Mouse (Mus musculus) small intestine, adult 2 months (tissue): ENCODE measurements around the gene Nptn. TPM values are rescaled to one million over a fixed set of nuclear protein-coding genes. Genes with fewer than 3 reads are reported as not detected.

ENCODE experiments used
- H3K27ac ChIP-seq: fragments of 200-500 bp; 2 replicates; pipeline ENCODE4 v1.5.1; 2012; ENCODE audit warnings: low read depth, low read length, control low read depth, inconsistent platforms; ENCODE audit not compliant: insufficient read depth
- H3K27me3 ChIP-seq: fragments of 200-500 bp; 2 replicates; pipeline ENCODE4 v1.6.1; 2012; ENCODE audit warnings: mild to moderate bottlenecking, moderate library complexity, low read length, inconsistent platforms; ENCODE audit not compliant: control insufficient read depth, insufficient read depth
- H3K36me3 ChIP-seq: fragments of 200-500 bp; 2 replicates; pipeline ENCODE4 v1.6.1; 2012; ENCODE audit warnings: mild to moderate bottlenecking, low read length, control low read depth, inconsistent platforms; ENCODE audit not compliant: control insufficient read depth, insufficient read depth
- H3K4me1 ChIP-seq: fragments of 200-500 bp; 2 replicates; pipeline ENCODE4 v1.6.1; 2012; ENCODE audit warnings: low read length, inconsistent platforms, mixed read lengths; ENCODE audit not compliant: control insufficient read depth, insufficient read depth, insufficient read length
- H3K4me3 ChIP-seq: fragments of 200-500 bp; 2 replicates; pipeline ENCODE4 v1.5.1; 2012; ENCODE audit warnings: low read depth, mild to moderate bottlenecking, control low read depth, inconsistent platforms, low read length, moderate library complexity
- CTCF ChIP-seq: fragments of 200-500 bp; IDR thresholded peaks from 2 replicates; pipeline ENCODE4 v1.5.1; 2012; ENCODE audit warnings: low read depth, mild to moderate bottlenecking, control low read depth, inconsistent platforms, low read length, moderate library complexity, mixed read lengths; ENCODE audit not compliant: insufficient replicate concordance, insufficient read length; ENCODE audit errors: extremely low read depth
- POLR2A ChIP-seq: fragments of 200-500 bp; IDR thresholded peaks from 2 replicates; pipeline ENCODE4 v1.6.1; 2012; ENCODE audit warnings: low read depth, mild to moderate bottlenecking, control low read depth, inconsistent platforms, low read length, moderate library complexity
- WGBS: fragments of 180-500 bp; shearing (Covaris S2); methylation state at CpG from one replicate; pipeline ENCODE4 v1.1.7; 2018; 5-methylcytosine and 5-hydroxymethylcytosine counted together
- polyA plus RNA-seq: library from polyadenylated mRNA; depleted of rRNA; stranded (reverse); fragments of >200 nt; gene quantifications from 2 replicates; pipeline ENCODE4 v1.2.3, GENCODE M21; 2012

Nptn gene
- polyA plus RNA-seq, 1 experiment: 317 TPM

GRCm38 (mm10) chr9:58667244-58667643 is 85.2 kb downstream of the Nptn start:
- no peaks in the 10 kb centered on the region for H3K4me1 ChIP-seq
- H3K36me3 ChIP-seq: peaks cover 9% of the 10 kb centered on the region
- no peak overlapping the region for H3K27ac ChIP-seq
- H3K27me3 ChIP-seq: no peaks in the 10 kb centered on the region
- no peak overlapping the region for H3K4me3 ChIP-seq
- WGBS: 85% methylated on average over 9 of the region's 9 CpGs
- no peak for TF ChIP-seq CTCF
- TF ChIP-seq POLR2A: no peak

- TF ChIP-seq POLR2A: no peak
- Histone ChIP-seq H3K36me3 (peaks cover 8% of the 10 kb centered on the region), H3K4me3 (no peak overlapping the region), H3K4me1 (no peaks in the 10 kb centered on the region), H3K27ac (no peak overlapping the region), H3K27me3 (no peaks in the 10 kb centered on the region)
- WGBS: 87% methylated on average over 3 of the region's 3 CpGs
Observed at GRCm38 (mm10) chr9:58668171-58668570, 86.1 kb downstream of the Nptn start.

GRCm38 (mm10) chr9:58669071-58669470 is 87.0 kb downstream of the Nptn start:
- H3K27me3 ChIP-seq: no peaks in the 10 kb centered on the region
- no peaks in the 10 kb centered on the region for H3K4me1 ChIP-seq
- peaks cover 8% of the 10 kb centered on the region for H3K36me3 ChIP-seq
- H3K27ac ChIP-seq: no peak overlapping the region
- no peak for TF ChIP-seq CTCF
- TF ChIP-seq POLR2A: no peak
- WGBS: 63% methylated on average over 3 of the region's 3 CpGs
- no peak overlapping the region for H3K4me3 ChIP-seq

- peaks cover 5% of the 10 kb centered on the region for H3K36me3 ChIP-seq
- no peak for TF ChIP-seq POLR2A
- no peak for TF ChIP-seq CTCF
- no peaks in the 10 kb centered on the region for H3K4me1 ChIP-seq
- H3K27me3 ChIP-seq: no peaks in the 10 kb centered on the region
- H3K4me3 ChIP-seq: no peak overlapping the region
- 84% methylated on average over 6 of the region's 6 CpGs for WGBS
- no peak overlapping the region for H3K27ac ChIP-seq
Observed at GRCm38 (mm10) chr9:58669819-58670218, 87.8 kb downstream of the Nptn start.

DNA sequence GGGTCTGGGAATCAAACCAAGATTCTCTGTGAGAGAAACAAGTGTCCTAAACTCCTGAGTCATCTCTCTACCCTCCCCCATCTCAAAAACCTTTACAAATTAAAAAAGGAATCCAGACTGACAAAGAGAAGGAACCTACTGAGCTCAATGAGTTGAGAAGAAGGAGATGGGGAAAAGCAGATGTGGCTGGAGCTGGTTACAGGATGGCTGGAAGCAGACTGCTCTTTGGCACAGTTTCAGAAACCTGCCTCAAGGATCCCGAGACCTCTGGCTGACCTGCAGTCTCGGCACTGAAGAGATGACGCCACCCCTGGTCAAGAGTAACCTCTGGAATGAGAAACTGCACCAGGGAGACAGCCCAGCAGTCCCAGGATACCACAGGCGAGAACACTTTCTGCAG is 90.4 kb downstream of the Nptn start:
- WGBS: 41% methylated on average over 4 of the region's 4 CpGs
- no peak overlapping the region for H3K4me3 ChIP-seq
- TF ChIP-seq CTCF (no peak), POLR2A (no peak)
- H3K27ac ChIP-seq: no peak overlapping the region
- H3K36me3 ChIP-seq: no peaks in the 10 kb centered on the region
- H3K4me1 ChIP-seq: no peaks in the 10 kb centered on the region
- H3K27me3 ChIP-seq: no peaks in the 10 kb centered on the region

- no peaks in the 10 kb centered on the region for H3K36me3 ChIP-seq
- TF ChIP-seq CTCF (no peak), POLR2A (no peak)
- 79% methylated on average over 11 of the region's 11 CpGs for WGBS
- no peaks in the 10 kb centered on the region for H3K4me1 ChIP-seq
- H3K27ac ChIP-seq: no peak overlapping the region
- H3K27me3 ChIP-seq: no peaks in the 10 kb centered on the region
- H3K4me3 ChIP-seq: no peak overlapping the region
Observed at GRCm38 (mm10) chr9:58674736-58675135, 92.7 kb downstream of the Nptn start.

DNA sequence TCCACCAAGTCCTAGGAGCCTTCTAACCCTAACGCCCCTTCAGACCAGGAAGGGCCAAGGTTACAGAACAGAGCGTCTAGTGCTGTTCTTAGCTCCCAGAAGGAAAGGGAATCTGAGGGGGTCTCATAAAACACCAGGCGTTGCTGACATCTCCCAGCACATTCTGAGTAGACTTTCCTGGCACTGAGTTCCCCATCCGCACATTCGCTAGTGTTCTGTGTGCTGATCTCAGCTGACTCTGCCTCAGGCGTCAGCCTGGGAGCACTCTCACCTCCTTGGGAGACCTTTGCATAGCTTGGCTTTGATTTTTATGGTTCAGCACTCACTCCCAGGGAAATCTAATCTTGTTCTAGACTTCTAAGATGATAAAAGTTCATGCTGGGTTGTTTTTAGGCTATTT is 93.3 kb downstream of the Nptn start:
- TF ChIP-seq POLR2A: no peak
- TF ChIP-seq CTCF: no peak
- Histone ChIP-seq H3K4me3 (no peak overlapping the region), H3K4me1 (no peaks in the 10 kb centered on the region), H3K36me3 (no peaks in the 10 kb centered on the region), H3K27ac (no peak overlapping the region), H3K27me3 (no peaks in the 10 kb centered on the region)
- 50% methylated on average over 6 of the region's 6 CpGs for WGBS

GRCm38 (mm10) chr9:58681411-58681810 is 99.4 kb downstream of the Nptn start:
- 48% methylated on average over 2 of the region's 2 CpGs for WGBS
- H3K27me3 ChIP-seq: no peaks in the 10 kb centered on the region
- TF ChIP-seq POLR2A (no peak), CTCF (no peak)
- no peaks in the 10 kb centered on the region for H3K4me1 ChIP-seq
- H3K27ac ChIP-seq: no peak overlapping the region
- H3K4me3 ChIP-seq: no peak overlapping the region
- no peaks in the 10 kb centered on the region for H3K36me3 ChIP-seq
